Mouse (Mus musculus): ENCODE measurements at regions not wholly inside any gene's neighbourhood (a gene's known extent, or its start where the extent isn't known, plus 50 kb on each side); places are given as distances from the start of the nearest gene placed in this dataset.

DNA sequence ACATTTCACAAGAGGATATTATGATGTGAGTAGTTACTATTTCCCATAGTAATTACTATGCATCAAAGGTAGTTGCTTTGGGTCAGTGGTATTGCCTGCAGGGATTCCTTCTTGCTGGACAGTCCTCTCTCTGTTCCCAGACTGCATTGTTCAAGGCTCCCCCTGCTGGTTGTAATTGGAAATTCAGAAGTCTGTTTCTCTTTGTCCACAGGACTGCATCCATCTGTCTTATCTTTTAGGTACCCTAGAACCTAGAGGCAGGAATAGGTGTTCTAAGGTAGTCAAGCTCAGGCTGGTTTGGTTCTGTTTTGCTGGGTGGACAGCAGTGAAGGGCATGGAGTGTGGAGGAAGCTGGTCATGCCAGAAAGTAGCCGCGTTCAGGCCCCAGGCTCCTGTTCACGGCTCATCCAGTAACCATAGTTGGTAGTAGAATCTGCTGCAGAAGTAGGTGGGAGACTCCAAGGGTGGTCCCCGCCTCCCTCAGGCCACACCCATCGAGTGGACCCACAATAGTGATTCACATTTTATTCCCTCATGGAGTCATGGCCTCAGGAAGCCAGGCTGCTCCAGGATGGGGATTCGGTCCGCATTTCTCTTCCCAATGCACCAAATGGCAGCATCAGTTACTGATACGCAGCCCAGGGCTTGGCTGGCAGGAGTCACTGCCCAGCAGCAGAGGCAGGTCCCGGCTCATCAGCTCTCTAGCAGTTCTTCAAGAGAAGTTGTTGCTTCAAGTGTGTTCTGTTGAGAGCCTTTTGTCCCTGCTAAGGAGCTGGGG, 51.7 kb upstream of the Caprin1 start:
- in situ Hi-C loops (cut with MboI) = no loop called here

DNA sequence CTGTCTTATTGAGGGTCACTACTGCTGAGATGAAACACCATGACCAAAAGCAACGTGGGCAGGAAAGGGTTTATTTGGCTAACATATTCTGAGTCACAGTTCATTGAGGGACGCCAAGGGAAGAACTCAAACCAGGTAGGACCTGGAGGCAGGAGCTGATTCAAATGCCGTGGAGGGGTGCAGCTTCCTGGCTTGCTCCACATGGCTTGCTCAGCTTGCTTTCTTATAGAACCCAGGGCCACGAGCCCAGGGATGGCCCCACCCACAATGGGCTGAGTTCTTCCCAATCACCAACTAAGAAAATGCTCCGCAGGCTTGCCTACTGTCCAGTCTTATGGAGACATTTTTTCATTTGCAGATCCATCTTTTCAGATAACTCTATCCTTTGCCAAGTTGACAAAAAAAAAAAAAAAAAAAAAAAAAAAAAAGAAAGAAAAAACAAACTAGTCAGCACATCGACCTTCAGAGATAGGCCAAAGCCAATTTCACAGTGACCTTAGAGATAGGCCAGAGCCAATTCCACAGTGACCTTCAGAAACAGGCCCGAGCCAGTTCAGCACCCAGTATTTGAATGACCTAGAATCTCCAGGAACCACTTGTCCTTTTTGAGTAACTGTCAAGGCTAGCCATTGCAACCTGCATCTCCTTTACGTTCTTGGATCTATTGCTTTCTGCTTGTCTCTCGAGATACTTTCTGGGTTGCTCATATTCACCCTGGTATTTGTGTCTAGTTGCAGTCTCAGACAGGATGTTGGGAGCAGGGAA, 52.5 kb upstream of the Caprin1 start:
- in situ Hi-C loops (cut with MboI) = no loop called here

DNA sequence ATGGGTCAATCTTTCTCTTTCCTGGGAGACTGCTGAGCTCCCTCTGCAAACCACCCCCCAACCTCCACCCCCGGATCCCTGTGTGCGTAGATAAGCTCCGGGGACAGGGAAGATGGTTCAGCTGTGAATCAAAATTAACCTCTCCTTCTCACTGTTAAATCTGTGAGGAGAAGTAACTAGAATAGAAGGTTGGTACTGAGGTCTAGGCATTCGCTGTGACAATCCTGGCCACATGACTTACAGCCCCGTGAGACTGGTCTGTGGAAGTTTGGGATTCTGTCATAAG, 53.0 kb upstream of the Caprin1 start:
- in situ Hi-C loops (cut with MboI) = no loop called here

DNA sequence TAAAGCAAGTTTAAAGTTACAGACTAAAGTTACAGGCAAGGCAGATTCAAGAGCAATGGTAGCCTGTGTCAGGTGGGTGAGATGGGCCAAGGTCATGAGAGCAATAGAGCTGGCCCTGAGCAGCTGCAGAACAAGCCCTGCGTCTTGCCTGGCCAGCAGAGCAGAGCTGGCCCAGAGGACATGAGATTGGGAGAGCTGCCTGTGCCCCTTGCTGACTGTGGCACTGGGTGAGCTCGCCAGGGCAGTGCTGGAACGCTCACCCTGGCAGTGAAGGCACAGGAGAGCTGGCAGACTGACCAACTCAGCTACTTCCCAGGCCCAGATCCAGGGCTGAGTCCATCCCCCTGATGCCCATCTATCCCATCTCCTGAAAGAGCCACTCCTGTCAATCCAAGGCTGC, 53.7 kb upstream of the Caprin1 start:
- in situ Hi-C loops (cut with MboI) = no loop called here

DNA sequence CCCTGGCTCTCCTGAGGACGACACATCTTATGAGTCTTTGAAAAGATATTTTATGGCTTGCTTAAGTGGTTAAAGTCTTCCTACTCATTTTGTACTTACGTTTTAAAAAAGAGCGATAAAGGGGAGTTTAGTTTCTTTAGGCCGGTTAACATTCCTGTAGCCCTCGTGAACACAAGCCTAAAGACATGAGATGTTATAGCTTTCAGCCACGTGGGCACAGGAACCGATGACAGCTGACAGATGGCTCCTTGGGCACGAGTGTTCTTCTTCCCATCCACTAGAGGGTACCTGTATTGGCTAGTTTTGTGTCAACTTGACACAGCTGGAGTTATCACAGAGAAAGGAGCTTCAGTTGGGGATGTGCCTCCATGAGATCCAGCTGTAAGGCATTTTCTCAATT, 63.8 kb upstream of the Caprin1 start:
- in situ Hi-C loops (cut with MboI) = no loop called here

DNA sequence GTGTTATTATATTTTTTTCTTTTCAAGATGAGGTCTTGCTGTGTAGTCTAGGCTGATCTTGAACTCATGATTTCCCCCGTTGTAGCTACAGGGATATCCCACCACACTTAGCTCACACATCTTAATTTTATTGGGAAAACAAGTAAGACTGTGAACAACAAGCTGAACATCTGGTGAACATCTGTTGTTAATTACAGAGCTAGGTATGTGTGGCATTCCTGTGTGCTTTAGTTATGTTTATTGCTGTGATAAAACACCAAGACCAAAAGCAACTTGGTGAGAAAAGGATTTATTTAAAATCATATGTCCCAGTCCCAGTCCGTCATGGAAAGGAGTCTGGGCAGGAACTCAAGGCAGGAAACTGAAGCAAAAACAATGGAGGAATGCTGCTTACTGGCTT, 66.8 kb upstream of the Caprin1 start:
- in situ Hi-C loops (cut with MboI) = no loop called here

DNA sequence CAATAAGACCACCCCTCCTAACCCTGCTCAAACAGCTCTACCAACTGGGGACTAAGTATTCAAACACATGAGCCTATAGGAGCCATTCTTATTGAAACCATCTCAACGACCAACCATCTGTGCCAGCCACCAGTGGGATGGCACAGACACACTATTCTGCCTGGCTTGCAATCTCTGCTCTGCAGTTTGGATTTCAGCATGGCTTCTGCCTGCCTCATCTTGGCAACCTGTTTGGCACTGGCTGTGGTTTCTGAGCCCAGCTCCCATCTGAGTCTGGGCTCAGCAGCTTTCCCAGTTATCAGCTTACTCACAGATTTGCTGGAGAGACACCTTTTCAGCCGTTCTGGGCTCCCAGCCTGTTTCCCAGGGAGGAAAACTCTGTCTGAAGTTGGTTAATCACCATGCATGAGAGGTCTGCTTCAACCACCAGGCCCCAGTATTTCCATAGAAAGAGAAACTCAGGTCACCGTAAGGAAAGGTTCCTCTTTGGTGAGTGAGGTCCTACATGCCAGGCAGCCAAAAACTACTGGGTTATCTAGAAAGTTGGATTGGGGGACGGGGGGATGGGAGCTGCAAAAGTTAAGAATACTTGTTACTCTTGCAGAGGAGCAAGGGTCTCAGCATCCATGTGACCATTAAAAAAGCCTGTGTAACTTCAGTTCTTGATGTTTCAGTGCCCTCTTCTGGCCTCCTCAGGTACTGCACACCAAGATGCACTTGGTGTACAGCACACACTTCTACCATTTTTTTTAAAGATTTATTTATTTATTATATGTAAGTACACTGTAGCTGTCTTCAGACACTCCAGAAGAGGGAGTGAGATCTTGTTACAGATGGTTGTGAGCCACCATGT, 68.1 kb upstream of the Caprin1 start:
- in situ Hi-C loops (cut with MboI) = no loop called here

DNA sequence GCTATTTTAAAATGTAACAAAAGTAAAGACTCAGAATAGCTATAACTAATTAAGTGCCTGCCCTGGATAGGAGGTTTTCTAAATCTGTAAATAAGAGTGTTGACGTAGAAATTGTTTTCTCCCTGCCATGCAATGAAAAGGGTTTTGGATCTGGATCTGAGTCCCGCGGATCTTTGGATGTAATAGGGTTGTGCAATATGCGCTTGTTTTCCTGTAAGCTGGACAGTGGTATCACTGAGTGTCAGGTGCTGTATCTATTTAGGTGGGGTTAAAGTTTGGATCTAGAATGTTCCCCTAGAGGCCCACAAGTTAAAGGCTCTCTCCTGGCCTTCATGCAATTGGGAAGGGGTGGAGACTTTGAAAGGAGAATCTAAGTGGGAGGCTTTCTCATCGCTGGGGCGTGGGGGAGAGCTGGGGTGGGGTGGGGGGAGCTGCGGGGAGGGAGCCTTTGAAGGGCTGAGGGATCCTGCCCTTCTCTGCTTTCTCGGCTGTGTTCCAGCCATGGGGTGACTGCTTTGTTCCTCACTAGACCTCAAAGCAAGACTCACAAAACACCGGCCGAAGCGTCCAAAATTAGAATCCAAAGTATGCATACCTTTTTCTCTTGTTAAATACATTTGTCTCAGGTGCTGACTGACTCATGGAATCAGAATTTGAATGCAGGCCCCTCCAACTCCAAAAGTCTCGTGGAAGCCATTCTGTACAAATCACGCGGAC, 70.0 kb upstream of the Caprin1 start:
- in situ Hi-C loops (cut with MboI) = no loop called here

DNA sequence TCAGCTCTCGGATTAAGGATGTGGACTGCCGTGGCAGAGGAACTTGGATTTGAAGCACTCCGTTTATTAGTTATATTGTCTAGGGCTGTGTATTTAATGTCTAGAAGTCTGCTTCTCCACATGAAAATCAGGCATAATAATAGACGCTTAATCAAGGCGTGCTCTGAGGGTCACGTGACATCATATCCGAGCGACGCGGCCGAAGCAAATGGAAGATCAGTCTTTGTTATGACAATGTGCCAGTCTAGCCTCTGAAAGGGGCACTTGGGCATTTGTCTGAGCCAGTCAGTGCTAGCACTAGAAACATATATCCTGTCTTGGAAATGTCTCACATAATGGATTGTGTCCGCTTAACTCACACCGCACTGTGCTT, 70.5 kb upstream of the Caprin1 start:
- in situ Hi-C loops (cut with MboI) = no loop called here

DNA sequence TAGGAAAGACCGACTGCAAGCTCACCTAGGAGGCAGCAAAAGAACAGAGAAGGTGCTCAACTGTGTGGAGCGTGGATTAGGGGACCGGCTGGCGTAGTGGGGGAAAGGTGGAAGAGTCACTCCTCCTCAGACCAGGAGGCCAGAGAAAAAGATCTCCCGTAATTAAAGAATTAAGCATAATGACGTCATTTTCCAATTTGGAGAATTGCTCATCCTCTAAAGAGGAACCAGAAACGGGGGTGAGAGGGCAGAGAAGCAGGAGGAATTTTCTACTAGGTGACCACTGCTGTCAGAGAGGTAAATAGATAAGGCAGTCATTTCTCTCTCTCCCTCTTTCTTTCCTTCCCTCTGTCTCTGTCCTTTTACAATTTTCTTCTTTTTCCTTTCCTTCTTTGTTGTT, 71.2 kb upstream of the Caprin1 start:
- in situ Hi-C loops (cut with MboI) = no loop called here

DNA sequence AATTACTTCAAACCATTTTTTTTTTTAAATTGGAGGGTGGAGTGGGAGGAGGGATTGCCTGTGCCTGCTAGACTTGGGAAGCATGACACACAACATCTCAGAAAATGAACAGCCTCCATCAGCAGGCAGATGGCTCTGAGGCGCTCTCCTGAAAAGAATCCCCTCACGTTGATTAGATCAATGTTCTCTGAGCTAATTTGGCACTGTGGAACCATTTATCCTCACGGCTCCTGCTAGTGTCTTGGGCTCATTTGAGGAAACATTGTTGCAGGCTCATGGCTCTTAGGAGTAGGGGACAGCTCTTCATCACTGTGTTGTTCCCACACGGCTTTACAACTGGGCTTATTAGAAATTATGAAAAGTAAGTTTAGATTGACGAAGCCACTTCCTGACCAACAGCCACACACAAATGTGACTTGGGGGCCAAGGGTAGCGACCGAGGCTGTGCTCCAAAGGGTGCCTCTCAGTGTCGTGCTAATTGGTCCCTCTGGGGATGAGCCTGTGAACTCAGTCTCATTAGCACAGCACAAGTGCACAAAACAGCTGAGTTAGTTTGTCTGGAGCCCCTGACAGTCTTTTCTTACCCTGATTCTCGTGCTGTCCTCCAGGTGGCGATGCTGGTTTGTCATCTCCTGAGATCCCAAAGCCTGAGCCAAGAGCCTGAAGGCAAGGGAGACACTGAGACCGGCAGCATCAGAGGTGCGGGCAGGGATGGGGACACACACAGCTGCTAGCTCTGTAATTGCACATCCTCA, 74.2 kb upstream of the Caprin1 start:
- in situ Hi-C loops (cut with MboI) = loop anchor here (5.0 to 10.0 kb wide), 2 partner anchors 111 to 307 kb away; partner anchors contain the start of gene Abtb2

DNA sequence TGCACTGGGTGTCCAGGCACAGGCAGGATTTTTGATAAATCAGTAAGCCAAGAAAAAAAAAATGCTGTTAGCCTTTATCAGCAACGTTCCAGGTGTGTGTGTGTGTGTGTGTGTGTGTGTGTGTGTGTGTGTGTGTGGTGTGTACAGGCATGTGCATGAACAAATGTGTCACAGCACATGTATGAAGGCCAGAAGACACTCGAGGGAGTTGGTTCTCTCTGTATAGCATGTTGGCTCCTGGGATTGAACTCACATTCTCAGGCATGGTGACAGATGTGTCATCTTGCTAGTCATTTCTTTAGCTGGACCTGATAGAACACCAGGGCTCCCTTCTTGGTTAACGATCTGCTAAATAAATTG, 74.8 kb upstream of the Caprin1 start:
- in situ Hi-C loops (cut with MboI) = loop anchor here (5.0 to 10.0 kb wide), 2 partner anchors 110 to 307 kb away; partner anchors contain the start of gene Abtb2

DNA sequence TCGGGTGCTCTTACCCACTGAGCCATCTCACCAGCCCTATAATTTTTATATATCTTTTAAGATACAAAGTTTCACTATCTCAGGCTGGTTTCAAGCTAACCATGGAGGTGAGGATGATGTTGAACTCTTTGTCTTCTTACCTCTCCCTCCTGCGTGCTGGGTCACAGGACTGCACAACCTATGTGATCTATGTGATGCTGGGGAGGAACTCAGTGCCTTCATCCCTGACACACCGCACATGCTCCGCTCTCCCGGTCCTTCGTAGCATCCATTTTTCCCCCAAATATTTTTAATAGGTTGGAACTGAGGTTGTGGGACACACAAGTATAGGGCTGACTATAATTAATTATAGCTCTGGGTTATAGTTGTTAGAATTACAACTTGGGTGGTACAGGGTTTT, 75.9 kb upstream of the Caprin1 start:
- in situ Hi-C loops (cut with MboI) = loop anchor here (5.0 to 10.0 kb wide), 2 partner anchors 109 to 309 kb away; partner anchors contain the start of gene Abtb2

DNA sequence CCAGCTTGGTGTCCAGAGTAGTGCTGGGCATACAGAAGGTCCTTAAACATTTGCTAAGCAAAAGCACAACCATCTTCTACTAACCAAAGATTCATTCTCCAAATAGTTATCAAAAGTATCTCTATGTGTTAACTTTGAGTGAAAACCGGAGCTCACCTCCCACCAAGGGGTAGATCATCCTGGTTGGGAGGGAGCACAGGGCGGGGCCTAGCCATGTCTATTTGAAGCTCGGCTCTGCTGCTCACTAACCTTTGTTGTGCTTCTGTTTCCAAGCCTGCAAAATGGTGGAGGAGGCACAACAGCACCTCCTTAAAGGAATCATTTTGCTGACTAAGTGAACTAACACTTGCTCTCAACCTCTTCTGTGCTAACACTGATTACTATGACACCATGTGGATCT, 77.0 kb upstream of the Caprin1 start:
- in situ Hi-C loops (cut with MboI) = loop anchor here (5.0 to 10.0 kb wide), 2 partner anchors 108 to 310 kb away; partner anchors contain the start of gene Abtb2

DNA sequence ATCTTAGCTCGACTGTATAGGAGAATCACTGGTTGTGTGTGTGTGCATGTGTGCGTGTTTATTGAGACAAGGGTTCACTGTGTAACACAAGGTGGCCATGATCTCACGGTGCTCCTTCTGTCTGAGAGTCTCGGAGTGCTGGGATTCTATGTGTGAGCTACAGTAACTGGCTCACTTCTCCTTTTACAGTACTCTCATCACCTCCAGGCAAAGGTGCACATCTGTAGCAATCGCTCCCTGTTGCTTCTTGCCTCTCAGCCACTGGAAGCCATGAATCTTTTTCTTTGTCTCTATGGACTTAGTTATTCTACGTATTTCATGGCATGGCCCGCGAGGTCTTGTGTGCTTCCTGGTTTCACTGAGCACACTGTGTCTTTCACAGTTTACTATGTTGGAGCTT, 78.3 kb upstream of the Caprin1 start:
- in situ Hi-C loops (cut with MboI) = loop anchor here (10.0 kb wide), 1 partner anchor 311 kb away; the partner anchor contains the start of gene Abtb2

DNA sequence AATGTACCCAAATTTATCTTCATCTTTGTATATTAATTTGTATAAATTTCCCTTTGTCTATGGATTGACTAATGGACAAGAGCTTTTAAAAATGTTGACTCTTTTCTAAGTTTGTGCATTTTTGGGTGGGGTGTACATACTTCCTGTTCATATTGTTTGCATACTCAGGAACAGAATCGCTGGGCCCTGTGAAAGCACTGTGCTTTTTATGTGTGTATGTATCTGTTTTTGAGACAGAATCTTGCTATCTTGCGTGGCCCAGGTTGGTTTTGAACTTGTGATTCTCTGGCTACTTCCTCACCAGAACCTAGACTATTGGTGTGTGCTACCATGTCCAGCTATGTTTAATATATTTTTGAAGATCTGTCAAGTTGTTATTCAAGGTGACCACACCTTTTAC, 78.8 kb upstream of the Caprin1 start:
- in situ Hi-C loops (cut with MboI) = loop anchor here (10.0 kb wide), 1 partner anchor 311 kb away; the partner anchor contains the start of gene Abtb2

DNA sequence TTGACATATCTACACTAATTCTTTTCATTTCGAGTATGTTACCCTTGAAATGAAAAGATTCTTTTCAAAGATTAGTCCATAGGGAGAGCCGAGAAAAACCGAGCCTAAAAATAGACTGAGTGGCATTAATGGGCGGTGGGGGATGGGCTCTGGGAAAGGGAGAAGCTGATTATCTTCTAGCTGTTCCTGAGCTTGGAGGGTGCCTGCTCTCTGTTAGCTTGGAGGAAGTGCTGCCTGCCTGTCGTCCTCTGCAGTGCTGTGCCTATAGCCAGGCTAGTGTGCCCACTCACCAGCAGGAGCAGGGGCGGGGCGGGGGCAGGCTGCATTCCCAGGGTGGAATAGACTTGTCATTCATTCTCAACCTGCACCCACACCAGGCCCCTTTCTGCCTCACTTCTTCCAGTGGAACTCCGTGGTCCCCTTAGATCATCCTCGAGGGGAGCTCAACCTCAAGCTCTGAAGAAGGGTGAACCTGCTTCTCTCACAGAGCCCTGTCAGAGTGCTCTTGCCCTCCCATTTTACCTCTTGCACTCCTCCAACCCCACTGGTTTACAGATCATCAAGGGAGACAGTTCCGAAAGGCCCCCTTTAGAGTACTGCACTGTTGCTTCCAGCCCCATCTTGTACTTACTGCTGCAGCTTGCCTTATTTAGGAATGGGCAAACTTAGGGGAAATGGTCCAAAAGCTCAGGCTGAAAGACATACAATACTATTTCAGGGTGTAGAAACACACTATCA, 76.6 kb upstream of the Lmo2 start:
- in situ Hi-C loops (cut with MboI) = no loop called here

DNA sequence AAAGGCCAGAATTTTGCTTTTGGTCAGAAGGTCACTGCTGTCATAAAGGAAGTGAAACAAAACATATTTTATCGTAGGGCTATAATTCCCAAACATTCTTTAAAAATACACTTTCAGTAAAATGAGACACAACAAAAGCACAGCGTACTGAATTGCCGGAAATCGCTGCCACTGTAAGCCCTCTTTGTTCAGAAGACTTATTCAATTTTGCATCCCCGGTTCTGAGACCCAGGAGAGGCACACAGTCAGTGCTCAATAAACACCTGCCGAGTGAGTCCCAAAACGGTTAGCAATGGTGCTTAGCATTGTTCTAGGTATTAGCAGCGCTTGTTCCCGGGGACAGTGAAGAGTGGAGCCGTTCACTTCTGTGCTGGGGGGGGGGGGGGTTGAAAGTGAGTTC, 72.9 kb upstream of the Lmo2 start:
- in situ Hi-C loops (cut with MboI) = no loop called here

DNA sequence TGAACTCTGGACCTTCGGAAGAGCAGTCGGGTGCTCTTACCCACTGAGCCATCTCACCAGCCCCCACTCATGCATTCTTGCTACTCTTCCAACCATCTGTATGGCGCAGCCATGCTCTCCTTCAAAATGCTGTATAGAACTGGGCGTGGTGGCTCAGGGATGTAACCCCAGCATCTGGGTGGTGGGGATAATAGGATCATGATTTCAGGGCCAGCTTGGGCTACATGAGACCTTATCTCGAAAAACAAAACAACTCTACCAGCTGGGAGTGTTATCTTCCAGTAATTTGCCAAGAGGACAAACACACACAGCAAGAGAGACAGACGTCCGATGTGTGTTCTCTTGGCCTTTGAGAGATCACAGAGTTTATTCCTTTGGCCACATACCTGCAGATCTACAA, 69.8 kb upstream of the Lmo2 start:
- in situ Hi-C loops (cut with MboI) = no loop called here

DNA sequence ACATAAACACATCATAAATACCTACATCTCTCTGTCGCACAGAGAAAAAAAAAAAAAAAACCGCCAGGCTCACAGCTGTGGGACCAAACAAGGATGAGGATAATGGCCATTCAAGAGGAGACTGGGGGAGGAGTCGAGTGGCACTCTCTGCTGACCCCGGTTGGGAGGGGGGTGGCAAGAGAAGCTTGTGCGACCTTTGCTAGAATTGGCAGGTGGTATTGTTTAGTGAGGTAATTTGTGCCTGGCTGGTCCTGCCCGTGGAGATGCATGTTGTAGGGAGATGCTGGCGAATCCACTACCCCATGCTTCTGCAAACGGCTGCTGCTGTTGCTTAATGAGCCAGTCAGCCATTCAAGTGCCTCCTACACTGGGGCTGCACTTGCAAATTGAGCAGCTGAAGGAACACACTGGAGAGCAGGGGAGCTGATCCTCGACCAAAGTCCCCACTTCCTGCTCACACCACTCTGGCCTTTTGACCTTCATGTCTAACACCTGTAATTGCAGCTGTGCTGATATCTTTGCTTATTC, 66.5 kb upstream of the Lmo2 start:
- in situ Hi-C loops (cut with MboI) = no loop called here

Measured in mature B cell (primary cell).